ENCODE assay signal across 7 mouse cellular contexts in genomic region chr5:115158040-115158983, GRCm38 (mm10). TPM values are rescaled to one million over a fixed set of nuclear protein-coding genes. Genes with fewer than 3 reads are reported as not detected.
DNase-seq lines count a peak whose midpoint lies in the region; ATAC-seq lines count a peak whose summit lies in the region.

TSS of gene Mlec (minus strand) at chr5:115158179.

- H3K36me3 ChIP-seq in intestine, embryonic 16.5 days (ENCODE audit: control insufficient read depth, insufficient read depth, low read length), result no peaks in the 10 kb centered on the region
- no peaks in the 10 kb centered on the region for H3K36me3 ChIP-seq in midbrain, embryonic 11.5 days (ENCODE audit: control insufficient read depth, insufficient read depth, low read length)

- peak within 1 kb of the TSS; percentile 83 for H3K4me2 ChIP-seq in intestine, embryonic 16.5 days (ENCODE audit: low read depth, low read length)
- H3K4me2 ChIP-seq in midbrain, embryonic 11.5 days, result peak within 1 kb of the TSS; percentile 87

- peak within 1 kb of the TSS; percentile 99 for H3K27ac ChIP-seq in intestine, embryonic 16.5 days (ENCODE audit: low read length)
- H3K27ac ChIP-seq in midbrain, embryonic 11.5 days (ENCODE audit: low read depth, low read length), result peak within 1 kb of the TSS; percentile 93

- intact Hi-C loops in left cerebral cortex, postnatal 36 days (cut with DNase I), result loop anchor here (2.0 kb wide), 1 partner anchor 34 kb away; no protein-coding TSS in a partner anchor

- no peaks in the 10 kb centered on the region for H3K9me3 ChIP-seq in intestine, embryonic 16.5 days (ENCODE audit: control insufficient read depth, low read length)
- no peaks in the 10 kb centered on the region for H3K9me3 ChIP-seq in midbrain, embryonic 11.5 days (ENCODE audit: control insufficient read depth, low read length)

- WGBS in intestine, embryonic 16.5 days, result under 1% methylated on average over 72 of the region's 78 CpGs
- WGBS in midbrain, embryonic 11.5 days, result under 1% methylated on average over 76 of the region's 78 CpGs

- H3K4me1 ChIP-seq in intestine, embryonic 16.5 days (ENCODE audit: control insufficient read depth, insufficient read depth, low read length), result peaks cover 50% of the 10 kb centered on the region
- peaks cover 33% of the 10 kb centered on the region for H3K4me1 ChIP-seq in midbrain, embryonic 11.5 days (ENCODE audit: control insufficient read depth, insufficient read depth, low read length)

- peak within 1 kb of the TSS; percentile 99 for H3K4me3 ChIP-seq in intestine, embryonic 16.5 days (ENCODE audit: low read length)
- peak within 1 kb of the TSS; percentile 89 for H3K4me3 ChIP-seq in midbrain, embryonic 11.5 days (ENCODE audit: low read depth, low read length)

- no peaks in the 10 kb centered on the region for H3K27me3 ChIP-seq in intestine, embryonic 16.5 days (replicated peaks; ENCODE audit: control insufficient read depth, insufficient read depth, low read length)
- H3K27me3 ChIP-seq in midbrain, embryonic 11.5 days (ENCODE audit: control insufficient read depth, insufficient read depth, low read length), result no peaks in the 10 kb centered on the region

- H3K9ac ChIP-seq in intestine, embryonic 16.5 days (ENCODE audit: low read depth, low read length), result peak within 1 kb of the TSS; percentile 99
- H3K9ac ChIP-seq in midbrain, embryonic 11.5 days (ENCODE audit: low read length), result peak within 1 kb of the TSS; percentile 94

- peak; percentile 95 for ATAC-seq in intestine, embryonic 16.5 days
- peak; percentile 98 for ATAC-seq in midbrain, embryonic 11.5 days (ENCODE audit: low FRiP score)

- peak; percentile 100 for DNase-seq in adrenal gland, adult 2 months
- peak; percentile 97 for DNase-seq in embryo, embryonic 11.5 days (ENCODE audit: low read depth, low spot score)
- DNase-seq in gastrocnemius, postnatal 4 days (ENCODE audit: low spot score in 2 of 2), result peak; percentile 98 to 99
- DNase-seq in left cerebral cortex, postnatal 36 days (ENCODE audit: low spot score in 2 of 2), result peak; percentile 99 to 100
- peak; percentile 99 for DNase-seq in midbrain, embryonic 11.5 days (ENCODE audit: low spot score, missing footprints)
- peak; percentile 98 for DNase-seq in skeletal muscle tissue, adult 2 months (ENCODE audit: low read depth, low spot score)

RNA-seq across cellular contexts. Expression of gene Mlec, which starts in this region (rescaled TPM):
- total RNA-seq in adrenal gland, adult 2 months (2021), result 100 to 1,000 TPM; 165 to 185 TPM
- 74.7 and 96.9 TPM in 2 replicates for polyA plus RNA-seq in adrenal gland, adult 2 months (2012; rRNA removed)
- total RNA-seq in gastrocnemius, postnatal 4 days (2021), result 100 to 1,000 TPM; 198 to 217 TPM
- 68.5 and 82.4 TPM in 2 replicates for polyA plus RNA-seq in intestine, embryonic 16.5 days (2015; fragmentation: Nextera tagmentation; extraction: Ambion mirVana)
- 10 to 100 TPM; 68.2 to 91.7 TPM for total RNA-seq in left cerebral cortex, postnatal 36 days (2021)
- 30.0 and 37.3 TPM in 2 replicates for polyA plus RNA-seq in midbrain, embryonic 11.5 days (2014; fragmentation: Nextera tagmentation; extraction: Ambion mirVana)

Comparison
In these comparisons a context has a peak if more than half of its experiments do, and no peak if none do; other contexts are left out.
1. Peak in every context shown above with its lines: DNase-seq, ATAC-seq, H3K4me3 ChIP-seq and H3K27ac ChIP-seq.